Mouse (Mus musculus) heart, adult 9 months (tissue): Measurements from ENCODE around the gene Zfp592.
A peak's percentile ranks its signal among the peaks of the same experiment; 100 is the strongest.

Experiments
- DNase-seq, 2 experiments: peaks; one replicate each; pipeline ENCODE4 v3.0.0; 2022; ENCODE audit warnings: low spot score in 2 of 2

Zfp592 gene

DNA sequence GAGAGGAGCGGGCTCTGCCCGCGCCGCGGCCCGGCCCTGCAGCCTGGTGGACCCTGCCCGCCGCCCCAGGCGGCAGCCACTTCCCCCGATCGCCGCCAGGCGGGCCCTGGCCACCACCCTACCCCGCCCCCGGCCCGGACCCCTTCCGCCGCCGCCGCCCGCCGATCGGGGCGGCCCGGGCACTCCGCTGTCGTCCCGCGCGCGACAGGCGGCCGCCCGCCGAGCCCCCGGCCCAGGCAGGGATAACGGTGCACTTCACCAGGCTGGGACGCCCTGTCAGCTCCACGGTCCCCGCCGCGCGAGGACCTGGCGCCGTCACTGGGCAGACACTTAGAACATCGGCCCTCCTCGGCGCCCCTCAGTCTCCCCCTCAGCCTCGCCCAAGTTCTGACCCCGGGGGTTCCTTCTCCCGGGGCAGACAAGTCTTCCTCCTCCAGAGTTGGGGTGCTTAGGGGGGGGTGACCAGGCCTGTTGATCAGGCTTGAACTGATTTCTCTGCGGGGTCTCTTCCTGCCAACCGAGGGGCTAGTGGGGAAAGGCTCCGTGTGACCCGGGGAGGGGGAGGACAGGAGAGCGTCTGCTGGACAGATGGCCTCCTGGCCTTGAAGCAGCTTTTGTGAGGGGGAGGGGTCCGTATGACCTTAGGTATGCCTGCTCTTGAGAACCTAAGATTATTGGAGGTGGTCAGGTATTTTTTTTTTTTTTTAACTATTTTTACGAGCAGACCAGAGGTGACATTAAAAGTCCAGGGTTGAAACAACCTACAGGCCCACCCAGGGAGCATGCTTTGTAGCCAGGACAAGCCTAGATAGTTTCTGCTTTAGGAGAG lies 567 bp downstream of the Zfp592 start:
- DNase-seq: no peak

- no peak for DNase-seq
These were observed 1.2 kb downstream of the Zfp592 start for GRCm38 (mm10) chr7:80994663-80995005.

DNA sequence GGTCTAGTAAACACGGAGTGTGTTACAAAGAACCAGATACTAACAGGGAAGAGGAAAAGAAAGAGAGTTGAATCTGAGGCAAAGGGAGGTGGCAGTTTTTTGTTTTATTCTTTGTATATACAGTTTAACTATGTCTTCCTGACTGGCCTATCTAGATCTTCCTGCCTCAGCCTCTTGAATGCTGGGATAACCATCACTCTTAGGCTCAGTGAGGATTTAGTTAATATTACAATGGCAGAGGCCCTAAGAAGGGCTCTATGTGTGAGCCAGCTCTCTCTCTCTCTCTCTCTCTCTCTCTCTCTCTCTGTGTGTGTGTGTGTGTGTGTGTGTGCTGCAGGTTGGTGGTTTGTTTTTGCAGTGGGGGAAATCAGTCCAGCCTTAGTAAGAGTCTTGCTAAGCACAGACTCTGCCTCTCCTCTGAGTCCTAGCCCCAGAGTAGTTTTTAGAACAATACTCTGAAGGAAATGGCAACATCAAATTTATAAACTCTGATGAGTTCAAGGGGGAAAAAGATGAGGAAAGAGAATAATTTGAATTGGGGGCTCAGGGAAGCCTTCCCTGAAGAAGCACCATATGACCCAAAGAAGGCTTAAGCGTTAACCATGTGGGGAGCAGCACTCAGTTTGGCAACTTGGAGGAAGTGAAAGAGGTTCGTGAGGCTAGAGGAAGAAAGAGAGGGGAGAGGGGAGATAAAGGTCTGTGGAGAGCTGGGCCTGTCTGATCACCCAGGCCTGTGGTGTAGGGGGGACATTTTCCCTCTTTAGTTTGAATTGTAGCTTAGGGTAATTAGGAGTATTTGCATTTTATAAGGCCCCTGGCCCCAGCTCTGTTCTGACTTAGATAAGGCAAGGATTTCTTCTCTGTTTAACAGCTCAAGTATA lies 2.0 kb downstream of the Zfp592 start:
- DNase-seq: no peak

GRCm38 (mm10) chr7:80997776-80998175 lies 4.3 kb downstream of the Zfp592 start:
- peak; percentile 35 to 58 for DNase-seq

DNA sequence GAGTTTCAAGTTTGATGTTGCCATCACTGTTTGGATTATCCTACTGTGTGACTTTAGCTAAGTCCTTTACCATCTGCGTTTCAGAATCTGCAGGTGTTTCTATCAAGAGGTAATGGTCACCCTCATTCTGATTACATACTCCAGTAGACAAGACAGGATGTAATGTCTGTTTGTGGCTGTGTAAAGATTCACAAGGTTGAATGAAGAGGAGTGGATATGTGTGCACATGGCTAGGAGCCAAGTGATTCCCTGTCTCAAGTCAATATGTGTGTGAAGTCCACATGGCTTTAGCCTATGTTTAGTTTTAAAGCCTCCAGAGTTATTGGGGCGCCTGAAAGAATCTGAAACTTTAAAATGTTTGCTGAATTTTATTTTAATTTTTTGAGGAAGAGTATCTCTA lies 6.1 kb downstream of the Zfp592 start:
- DNase-seq: no peak

DNA sequence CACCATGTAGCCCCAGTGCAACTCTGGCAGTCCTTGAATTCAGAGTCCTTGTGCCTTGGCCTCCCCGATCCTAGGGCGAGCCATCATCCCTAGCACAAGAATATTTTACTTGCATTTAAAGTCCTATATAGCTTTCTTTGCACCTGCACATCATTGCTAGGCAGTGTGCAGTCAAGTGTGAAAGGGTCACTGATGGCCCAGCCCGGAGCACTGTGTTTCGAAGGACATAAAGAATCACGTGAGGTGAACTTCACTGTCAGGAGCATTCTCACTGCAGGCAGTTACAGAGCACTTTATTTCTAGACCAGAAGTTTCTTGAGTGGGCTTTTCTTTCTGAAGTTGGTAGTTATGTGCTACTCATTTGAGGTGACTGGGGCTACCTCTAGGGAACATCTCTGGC lies 8.4 kb downstream of the Zfp592 start:
- DNase-seq: no peak

DNA sequence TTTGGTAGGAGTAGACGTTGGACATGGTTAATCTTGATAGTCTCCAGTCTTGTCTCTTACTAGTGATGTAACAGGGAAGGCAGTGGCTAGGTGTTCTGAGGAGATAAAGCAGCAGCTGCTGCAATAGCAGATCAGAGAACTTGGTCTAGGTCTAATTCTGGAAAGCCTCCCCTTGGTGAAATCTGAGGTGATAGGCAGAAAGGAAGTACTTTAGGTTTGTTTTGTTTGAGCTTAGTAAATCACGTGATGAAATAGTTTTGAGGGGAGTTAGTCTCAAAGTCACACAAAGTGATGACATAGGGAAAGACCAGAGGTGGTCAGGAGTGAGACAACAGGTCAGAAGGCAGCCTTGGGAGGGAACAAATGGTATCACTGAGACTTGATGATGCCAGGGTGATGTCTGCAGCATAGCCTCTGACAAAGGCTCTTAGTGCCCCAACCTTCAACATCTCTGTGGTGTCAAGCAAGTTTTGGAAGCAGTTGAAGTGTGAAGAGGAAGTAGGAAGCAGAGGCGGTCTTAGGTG lies 11.1 kb downstream of the Zfp592 start:
- no peak for DNase-seq

DNA sequence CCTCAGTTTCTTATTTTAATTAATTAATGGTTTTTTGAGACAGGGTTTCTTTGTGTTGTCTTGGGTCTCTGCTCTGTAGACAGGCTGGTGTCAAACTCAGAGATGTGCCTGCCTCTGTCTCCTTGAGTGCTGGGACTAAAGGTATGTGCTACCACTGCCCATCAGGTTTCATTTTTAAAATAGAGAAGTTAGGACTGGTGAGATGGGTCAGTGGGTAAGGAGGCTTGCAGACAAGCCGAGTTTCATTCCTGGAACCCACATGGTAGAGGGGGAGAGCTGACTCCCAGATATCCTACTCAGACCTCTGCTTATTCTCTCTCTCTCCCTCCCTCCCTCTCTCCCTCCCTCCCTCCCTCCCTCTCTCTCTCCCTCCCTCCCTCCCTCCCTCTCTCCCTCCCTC lies 12.5 kb downstream of the Zfp592 start:
- no peak for DNase-seq

GRCm38 (mm10) chr7:81008285-81008684 lies 14.8 kb downstream of the Zfp592 start:
- no peak for DNase-seq

- DNase-seq: no peak
These were observed 18.1 kb downstream of the Zfp592 start for GRCm38 (mm10) chr7:81011576-81011975.

DNA sequence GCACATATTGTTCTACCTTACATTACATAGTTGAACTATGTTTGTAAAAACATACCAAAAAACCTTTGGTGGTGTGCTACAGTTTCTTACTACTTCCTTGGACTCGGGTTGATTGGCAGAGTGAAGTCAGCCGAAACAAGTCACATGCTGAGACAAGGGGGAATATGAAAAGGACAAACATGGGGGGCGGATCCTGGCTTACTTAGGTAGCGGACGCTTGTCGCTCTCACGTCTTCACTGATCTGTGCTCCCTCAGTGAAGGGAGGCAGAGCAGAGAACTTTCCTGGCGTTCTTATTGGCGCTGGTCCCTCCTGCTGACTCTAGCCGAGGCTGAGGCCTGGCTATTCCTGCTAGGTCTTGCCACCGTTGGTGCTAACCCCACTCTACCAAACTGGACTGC lies 26.8 kb downstream of the Zfp592 start:
- no peak for DNase-seq

DNA sequence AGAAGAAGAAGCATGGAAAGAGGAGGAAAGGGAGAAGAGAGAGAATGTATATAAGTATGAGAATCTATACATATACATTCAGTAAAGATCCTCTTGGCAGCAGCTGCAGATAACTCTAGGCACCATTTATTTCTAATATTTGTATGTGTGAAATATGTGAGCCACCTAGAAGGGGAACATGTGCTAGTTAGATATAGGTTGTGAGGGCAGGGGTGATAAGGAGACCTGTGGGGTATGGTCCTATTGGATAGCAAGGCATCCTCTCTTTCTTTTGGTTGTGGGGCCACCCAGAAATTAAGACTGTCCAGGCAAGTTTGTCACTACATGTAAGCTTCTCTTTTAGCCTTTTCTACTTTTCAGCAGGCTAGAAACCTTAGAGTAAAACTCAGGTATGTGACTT lies 29.2 kb downstream of the Zfp592 start:
- DNase-seq: no peak

- no peak for DNase-seq
These were observed 30.6 kb downstream of the Zfp592 start for GRCm38 (mm10) chr7:81024118-81024517.

- DNase-seq: no peak
These were observed 31.2 kb downstream of the Zfp592 start for GRCm38 (mm10) chr7:81024651-81025050.

GRCm38 (mm10) chr7:81025751-81026150 lies 32.3 kb downstream of the Zfp592 start:
- DNase-seq: no peak

DNA sequence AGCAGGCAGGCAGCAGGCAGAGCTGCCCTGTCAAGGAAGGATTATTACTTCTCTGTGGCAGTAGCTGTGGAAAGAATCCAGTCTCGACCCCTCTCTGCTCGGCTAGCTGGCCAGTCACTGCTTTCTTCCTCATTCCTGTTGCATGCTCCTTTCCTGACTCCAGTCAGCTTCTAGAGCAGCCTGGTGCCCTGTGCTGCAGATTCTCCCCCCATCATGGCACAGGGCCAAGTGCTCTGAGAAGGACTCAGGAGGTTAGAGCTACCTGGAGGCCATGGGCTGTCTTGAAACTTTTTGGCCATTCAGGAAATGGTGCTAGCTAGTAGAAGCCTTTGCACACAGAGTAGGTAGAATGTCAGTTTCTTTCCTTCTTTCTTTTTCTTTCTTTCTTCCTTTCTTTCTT lies 46.2 kb downstream of the Zfp592 start:
- DNase-seq: no peak

DNA sequence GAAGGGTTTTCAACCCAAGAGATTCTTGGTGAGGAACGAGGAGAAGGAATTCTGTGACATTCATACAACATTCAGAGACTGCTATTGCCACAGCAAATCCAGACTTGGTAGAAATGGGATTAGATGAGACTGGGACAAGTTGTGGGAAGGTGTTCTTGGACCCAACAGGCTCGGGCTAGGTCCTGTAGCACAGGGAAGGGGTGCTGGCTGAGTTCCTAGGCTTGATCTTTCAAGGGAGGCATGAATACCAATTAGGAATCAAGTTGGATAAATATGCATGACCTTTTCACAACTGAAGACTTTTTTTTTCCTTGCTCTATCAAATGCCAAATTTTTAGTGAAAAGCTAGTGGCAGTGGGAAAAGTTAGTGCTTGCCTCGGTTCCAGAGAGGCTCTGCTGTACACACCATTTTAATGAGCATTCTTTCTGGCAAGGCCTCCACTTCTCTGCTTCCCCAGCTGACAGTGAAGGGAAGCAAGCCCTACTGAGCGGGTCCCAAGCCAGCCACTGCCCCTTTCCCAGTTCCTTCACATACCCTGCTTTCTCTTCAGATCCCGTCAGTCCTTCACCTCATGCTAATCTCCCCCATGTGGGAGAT lies 49.6 kb downstream of the Zfp592 start:
- DNase-seq: no peak

DNA sequence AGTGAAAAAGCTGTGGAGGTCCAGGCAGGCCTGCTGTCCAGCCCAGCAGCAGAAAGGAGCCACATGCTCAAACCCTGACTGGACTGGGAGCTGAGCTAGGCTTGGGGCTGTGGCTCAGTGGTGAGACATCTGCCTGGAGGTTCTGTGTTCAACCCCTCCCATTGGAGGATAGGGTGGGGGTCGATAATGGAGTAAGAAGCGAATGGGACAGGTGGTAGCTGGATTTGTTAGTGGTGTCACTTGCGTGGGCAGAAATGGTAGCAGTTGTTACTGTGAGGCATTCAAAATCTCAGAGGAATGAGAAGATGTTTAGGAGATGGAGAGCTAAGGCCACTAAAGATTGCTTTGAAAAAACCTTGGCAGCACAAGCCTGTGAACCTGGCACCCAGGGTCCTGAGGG lies 54.4 kb downstream of the Zfp592 start:
- no peak for DNase-seq

- DNase-seq: peak in 1 of 2 experiments; percentile 30
These were observed 55.0 kb downstream of the Zfp592 start for GRCm38 (mm10) chr7:81048513-81048912.

DNA sequence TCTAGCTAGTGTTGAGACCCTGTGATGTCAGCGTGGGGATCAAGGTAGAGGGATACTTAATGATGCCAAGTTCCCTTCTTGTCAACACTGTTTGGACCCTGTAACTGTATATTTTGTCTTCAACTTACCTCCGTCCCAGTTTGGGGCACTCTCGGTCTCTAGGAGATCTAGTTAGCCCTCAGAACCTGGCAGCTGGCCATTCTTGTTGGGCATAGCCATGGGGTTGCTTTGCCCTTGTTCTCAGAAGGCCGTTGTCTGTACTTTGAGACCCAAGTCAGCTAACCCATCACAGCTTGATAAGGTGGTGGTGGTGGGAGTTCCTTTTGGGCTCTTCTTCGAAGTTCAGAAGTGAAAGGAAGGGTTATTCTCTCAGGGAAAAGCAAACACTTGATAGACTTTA lies 56.5 kb downstream of the Zfp592 start:
- DNase-seq: no peak

DNA sequence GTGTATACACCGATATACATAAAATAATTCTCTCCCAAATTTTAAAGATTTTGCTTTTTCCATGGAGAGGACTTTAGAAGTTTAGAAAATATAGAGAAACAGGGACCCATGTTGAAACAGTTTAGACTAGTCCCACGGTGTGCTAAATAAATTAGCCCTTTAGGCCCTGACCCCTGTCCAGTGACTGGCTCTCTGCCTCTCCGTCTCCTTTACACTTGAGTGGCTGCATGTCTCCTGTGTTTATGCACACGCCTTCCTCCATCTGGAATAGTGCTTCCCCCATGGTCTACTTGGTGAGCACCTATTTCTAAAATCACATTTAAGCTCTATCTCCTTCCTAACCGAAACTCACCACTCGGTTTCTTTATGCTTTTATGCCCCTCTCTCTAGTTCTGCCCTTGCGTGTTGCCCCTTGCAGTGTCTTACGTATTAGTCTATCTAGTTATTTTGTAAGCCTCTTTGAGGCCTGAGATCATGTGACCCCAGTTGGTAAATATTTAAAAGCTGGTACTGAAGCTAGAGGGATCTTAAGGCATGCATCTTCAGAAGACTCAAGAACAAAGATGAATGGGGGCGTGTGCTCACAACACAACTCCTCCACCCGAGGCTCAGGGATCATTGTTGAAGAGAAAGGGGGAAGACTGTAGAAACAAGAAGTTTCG lies 62.4 kb downstream of the Zfp592 start:
- no peak for DNase-seq

GRCm38 (mm10) chr7:81057471-81057870 lies 64.0 kb downstream of the Zfp592 start, which contains the start of gene Alpk3:
Alpk3 (plus strand) TSS chr7:81057600.
- peak; percentile 57 to 58 for DNase-seq
